Mouse (Mus musculus): Measurements from ENCODE around the gene Zfp949.

The Zfp949 gene

DNA sequence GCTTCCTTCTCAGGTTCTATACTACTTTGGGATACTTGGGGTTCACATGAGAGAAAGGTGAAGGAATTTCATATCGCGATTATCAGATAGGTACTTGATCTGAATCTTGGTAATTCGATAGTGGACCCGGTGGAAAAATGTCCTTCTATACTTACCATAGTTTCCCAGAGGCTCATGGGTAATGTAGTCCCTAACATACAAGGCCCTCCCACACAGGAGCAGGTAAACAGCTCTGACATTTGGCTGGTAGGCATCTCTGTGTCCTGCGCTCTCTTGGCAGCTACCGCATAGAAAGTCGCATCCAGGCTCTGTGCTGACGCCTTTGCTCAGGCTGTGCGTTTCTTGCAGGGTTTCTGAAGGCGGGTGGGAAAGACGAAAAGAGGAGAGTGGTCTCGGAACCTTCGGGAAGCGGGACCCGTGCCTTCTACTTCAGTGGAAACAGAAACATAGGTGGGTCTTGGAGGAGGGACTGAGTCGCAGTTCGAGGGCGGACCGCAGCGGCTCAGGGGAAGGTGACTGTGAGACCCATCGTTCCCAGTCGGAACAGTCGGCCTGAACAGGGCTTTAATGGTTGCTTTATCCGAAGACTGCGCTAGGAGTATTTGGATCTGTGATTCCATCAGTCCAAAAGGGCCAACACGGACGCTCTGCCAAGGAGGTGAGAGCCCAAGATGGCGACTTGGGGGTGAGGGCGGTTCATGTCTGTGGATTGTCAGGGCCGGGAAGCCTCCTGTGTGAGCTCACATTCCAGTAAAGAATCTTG, at the start of gene Zfp949:
Zfp949 (plus strand) TSS at position 170 of the 763 bp plus-strand sequence.
- DNase-seq (ENCODE audit: low spot score): peak; percentile 84

DNA sequence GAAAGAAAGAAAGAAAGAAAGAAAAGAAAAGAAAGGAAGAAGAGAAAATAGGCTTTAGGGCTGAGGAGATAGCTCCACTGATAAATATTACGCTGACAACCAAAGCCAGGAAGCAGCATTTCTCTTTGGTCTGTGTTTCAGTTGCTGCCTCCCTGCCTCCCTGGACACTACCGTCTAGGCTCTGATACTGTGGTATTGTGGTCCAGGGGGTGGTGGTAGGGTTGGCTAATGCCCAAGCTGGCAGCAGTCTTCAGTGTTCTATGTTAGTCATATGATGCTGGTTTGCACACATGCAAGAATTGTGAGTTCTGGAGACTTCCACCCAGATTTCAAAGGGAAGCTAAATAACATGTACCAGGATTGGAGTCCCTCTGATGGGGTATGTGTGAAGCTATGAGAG, 47.7 kb upstream of the Zfp949 start:
- no peak for DNase-seq (ENCODE audit: low spot score)

DNA sequence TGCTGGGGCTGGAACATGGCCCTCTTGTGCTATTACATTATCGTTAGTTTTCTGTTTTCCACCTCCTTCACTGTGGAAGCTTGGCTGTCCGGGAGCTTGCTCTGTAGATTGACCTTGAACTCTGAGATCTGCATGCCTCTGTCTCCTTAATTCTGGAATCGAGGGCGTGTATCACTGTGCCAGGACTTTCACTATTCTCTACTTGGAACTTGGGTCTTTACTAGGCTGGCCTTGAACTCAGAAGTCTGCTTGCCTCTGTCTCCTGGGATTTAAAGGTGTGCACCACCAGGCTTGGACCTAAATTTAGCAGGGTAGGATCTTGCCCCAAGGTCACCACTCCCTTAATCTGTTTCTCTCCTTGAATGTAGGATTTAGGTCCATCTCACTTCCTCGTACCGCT, 46.0 kb upstream of the Zfp949 start:
- DNase-seq (ENCODE audit: low spot score): no peak

DNA sequence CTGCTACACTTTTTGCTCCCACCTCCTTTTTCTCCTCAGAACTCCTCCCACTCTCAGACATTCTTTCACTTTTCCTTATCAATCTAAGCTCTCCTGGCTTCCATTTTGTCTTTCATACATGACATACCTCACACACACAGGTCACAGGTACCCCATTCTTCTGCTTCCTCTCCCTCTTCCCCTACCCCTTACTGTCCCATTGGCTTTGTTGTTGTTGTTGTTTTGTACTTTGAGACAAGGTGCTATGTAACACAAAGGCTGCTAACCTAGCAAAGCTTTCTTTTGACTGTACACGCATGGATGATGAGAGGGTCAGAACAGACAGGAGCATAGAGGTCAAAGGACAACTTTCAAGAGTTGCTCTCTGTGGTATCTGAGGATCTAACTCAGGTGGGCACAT, 32.3 kb upstream of the Zfp949 start:
- DNase-seq (ENCODE audit: low spot score): no peak

DNA sequence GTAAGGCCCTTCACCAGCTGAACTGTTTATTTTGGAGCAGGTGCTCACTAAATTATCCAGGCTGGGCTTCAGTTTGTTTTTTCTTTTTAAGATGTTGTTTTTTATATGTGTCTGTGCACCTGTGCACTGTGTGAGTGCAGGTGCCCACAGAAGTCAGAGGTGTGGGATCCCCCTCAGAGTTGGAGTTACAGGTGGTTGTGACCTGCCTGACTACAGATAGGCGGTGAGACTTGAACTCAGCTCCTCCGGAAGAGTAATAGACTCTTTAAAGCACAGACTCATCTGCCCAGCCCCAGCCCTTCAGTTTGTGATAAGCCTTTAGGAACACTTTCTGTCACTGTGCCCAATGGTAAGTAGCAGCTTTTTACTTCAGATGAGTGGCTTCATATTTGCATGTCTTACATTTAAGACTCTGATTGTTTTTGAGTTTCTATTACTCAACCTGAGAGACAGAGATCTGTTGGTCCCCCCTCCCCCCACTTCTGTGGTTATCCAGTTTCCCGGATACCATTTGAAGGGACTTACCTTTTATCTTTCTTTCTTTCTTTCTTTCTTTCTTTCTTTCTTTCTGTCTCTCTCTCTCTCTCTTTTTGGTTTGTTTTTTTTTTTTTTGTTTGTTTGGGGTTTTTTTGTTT, 31.3 kb upstream of the Zfp949 start:
- no peak for DNase-seq (ENCODE audit: low spot score)

DNA sequence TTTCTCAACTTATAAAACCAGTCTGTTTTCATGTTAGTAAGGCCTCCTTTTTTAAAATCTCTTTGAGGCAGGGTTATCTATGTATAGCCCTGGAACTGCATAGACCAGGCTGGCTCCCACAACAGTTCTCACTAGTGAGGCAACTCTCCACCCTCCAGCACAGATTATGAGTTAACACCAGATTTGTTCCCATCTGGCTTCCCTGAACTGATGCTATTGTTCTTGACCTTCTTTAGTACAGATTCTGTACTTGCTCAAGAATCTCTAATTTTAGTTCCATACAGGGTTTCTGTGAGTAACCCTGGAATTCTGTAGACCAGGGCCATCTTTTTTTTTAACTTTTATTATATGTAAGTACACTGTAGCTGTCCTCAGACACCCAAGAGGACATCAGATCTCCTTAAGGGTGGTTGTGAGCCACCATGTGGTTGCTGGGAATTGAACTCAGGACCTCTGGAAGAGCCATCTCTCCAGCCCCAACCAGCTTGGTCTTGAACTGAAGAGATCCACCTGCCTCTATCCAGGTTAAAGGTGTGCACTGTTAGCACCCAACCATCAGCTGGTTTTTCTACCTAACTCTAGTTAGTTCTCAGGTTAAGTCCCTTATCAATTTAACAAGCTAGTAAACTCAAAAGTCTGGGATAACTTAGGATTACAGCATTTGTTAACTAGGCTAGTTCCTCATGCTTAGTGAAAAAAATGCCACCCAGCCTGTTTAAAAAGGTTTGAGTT, 28.3 kb upstream of the Zfp949 start:
- DNase-seq (ENCODE audit: low spot score): no peak

DNA sequence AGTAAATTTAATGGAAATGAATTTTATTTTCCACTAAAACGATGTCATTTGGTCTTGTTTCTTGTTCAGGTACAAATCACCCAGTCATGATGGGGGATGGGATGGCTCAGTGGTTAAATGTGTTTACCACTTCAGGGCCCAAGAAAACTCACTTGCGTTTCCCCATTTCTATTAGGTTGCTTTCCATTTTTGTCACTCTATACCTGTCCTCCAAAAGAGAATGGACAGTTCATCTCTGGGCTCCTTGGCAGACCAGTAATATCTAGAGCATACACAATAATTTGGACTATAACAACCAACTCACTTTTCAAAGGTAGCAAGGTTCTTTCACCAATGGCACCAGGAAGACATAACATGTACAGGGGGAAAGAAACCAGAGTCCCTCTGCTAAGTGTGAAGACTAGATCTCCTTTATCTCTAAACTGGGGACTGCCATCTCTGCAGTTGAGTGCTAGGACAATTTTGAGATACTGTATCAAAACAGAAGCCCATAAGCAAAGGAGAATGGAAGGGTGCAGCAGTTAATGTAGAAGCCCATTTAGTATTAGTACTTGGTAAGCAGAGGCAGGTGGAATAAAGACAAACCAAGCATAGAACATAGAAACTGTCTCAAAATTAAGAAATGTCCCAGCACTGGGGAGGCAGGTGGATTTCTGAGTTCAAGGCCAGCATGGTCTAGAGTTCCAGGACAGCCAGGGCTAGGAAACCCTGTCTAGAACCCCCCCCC, 27.5 kb upstream of the Zfp949 start:
- no peak for DNase-seq (ENCODE audit: low spot score)

DNA sequence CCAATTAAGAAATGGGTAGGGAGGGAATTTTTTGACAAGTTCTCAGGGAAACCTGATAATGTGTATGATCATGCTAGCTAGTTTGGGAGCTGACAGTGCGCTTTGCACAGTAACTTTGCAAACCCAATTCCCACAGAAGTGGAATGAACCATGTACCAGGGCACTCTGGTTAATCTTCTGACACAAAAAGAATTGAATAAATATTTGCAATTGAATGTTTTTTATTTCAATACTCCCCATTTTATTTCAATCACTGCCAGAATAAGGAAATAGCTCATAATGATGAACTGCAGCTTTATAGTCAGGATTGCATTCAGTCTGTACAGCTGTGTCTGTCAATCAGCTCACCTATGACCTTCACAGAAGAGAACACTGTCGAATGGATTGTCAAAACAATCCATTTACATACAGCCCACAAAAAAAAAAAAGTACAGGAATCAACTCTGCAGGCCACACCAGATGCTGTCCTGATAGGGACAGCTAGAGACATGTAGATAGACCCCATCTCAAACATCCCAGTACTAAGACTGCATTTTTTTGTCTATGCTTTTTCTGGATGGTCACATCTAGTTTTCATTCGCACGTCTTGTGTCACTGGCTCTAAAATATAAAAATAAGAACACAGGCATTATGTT, 26.9 kb upstream of the Zfp949 start:
- no peak for DNase-seq (ENCODE audit: low spot score)

DNA sequence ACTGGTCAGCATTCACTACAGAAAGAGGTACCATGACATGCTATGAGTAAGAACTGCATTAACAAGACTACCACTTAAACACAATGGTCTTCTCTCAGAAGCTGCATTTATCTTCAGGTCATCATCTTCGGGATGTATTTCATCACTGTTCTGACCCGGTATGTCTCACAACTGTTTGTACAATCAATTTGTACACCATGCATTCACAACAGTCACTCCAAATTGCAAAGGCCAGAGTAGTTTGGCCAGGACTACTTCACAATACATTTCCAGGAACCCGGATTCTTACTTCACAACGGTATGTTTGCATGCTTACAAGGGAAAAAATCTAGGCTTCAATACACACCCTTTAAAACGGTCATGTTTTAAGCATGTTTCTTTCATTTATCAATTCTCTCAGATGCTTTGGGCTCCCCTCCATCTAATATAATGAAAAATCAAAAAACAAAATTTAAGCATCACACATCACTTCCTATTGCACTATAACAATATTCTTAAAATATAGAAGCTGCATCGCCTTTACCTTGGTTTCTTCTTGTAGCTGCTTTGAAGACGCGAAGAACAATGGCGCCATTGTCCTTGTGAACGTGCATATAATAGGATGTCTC, 25.8 kb upstream of the Zfp949 start:
- no peak for DNase-seq (ENCODE audit: low spot score)

DNA sequence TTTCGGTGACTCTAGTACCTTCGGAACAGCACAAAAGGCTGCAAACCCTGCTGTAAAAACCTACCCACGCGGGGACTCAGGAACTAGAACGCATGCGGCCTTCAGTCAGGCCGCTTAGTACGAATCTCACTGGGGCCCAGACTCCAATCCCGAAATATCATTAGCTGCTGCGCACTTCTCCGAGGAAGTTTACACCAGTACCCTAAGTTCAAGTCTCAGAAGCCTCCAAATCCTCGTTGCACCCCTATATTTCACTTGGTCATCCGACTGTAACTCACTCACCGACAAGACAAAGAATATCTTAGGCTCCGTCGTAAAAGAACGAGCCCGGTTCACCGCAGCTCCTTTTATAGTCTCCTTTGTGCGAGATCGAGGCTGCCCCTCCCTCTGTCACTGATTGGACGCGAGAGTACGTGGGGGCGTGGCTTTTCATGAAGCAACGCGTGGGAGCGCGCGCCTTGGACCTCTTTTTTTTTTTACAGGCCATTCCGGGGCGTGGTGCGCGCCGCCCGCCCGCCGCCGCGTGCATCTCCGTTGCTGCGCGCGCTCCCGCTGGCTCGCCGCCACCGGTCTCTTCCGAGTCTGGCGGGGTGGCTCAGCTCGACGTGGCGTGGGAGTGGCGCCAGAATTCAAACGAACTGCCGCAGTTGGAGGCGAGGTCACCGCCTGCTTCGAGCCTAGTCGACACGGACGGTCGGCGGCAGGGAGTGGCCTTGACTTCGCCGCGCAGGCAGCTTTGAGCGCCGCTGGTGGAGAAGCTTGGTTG, 25.1 kb upstream of the Zfp949 start:
- peak; percentile 98 for DNase-seq (ENCODE audit: low spot score)

DNA sequence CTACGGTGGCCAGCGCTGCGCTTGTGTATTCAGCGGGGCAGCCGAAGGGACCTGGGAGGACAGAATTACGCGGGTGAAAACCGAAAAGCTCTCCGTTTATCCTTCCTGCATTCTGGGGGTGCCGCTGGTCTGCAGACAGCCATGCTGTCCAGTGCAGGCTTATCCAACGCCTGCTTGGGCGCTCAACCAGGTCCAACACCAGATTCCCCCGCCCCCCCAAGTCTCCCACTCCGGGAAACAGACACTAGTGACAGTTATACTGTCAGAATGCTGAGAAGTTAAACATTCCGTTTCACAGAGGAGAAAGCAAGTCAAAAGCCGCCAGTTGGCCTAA, 24.5 kb upstream of the Zfp949 start:
- no peak for DNase-seq (ENCODE audit: low spot score)

DNA sequence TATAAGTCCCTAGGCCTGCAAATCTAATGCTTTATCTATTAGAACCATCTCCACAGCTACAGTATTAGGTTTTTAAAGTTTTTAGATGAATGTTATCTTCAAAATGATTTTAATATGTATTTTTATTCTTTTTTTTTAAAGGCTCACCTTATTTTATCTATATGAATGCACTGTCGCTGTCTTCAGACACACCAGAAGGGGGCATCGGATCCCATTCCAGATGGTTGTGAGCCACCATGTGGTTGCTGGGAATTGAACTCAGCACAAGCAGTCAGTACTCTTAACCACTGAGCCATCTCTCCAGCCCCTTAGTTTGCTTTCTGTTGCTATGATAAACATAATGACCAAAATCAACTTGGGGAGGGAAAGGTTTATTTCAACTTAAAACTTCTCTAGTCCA, 23.5 kb upstream of the Zfp949 start:
- no peak for DNase-seq (ENCODE audit: low spot score)

DNA sequence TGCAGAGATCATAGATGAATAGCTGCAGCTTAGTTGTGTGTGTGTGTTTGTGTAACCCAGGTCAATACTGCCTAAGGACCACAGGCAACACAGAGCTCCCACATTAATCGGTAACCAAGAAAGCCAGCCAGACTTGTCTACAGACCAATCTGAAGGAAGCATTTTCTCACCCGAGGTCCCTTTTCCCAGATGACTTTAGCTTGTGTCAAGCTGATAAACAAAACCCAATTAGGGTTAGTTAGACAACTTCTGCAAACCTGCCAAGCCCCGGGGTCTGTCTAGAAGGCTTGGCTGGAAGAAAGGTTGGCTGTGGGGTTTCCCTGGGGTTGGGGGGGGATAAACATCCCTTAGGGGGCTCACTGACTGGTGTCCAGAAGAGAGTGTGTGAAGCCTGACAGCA, 23.0 kb upstream of the Zfp949 start:
- no peak for DNase-seq (ENCODE audit: low spot score)

DNA sequence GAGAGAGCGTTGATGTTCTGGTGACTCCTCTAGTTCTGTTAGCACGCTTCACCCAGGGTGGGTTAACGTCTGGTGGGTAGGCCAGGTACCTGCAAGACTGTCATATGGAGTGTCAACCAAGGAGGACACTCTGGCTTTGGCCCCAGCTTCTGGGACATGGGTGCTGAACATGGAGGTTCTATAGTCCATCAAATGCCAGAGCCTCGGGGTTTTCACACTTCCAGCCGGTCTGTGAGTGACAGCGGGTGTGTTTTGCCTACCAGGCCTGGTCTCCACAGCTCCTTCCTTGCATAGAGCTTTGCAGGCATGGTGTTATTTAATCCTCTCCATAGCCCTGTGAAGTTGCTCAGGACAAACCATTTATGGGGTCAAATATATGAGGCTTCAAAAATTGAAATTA, 22.5 kb upstream of the Zfp949 start:
- no peak for DNase-seq (ENCODE audit: low spot score)

DNA sequence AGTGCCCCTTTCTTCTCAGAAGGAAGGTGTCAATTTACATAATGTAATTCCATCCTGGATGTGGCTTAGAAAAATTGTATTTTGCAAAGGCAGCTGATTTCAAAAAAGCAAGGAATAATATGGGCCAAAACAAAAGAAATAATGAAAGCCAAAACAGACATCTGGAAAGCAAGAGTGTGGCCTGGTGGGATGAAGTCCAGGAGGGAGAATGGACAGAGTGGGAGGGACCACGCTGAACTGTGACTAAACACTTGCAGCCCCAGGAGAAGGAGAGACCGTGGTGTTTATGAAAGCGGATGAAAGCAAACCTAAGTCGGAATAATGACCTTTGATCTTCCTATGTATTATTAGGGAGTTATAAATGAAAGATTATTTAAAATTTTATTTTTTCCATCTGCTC, 19.9 kb upstream of the Zfp949 start:
- no peak for DNase-seq (ENCODE audit: low spot score)

DNA sequence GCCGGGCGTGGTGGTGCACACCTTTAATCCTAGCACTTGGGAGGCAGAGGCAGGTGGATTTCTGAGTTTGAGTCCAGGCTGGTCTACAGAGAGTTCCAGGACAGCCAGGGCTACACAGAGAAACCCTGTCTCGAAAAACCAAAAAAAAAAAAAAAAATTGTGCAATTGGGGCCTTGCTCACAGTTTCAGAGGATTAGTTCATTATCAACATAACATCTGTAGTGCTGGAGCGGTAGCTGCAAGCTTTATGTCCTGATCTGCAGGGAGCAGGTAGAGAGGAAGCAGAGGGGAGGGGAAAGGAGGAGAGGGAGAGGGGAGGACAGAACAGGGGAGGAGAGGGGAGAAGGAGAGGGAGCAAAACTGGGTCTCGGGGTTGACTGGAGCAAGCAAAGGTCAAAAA, 19.1 kb upstream of the Zfp949 start:
- DNase-seq (ENCODE audit: low spot score): no peak

DNA sequence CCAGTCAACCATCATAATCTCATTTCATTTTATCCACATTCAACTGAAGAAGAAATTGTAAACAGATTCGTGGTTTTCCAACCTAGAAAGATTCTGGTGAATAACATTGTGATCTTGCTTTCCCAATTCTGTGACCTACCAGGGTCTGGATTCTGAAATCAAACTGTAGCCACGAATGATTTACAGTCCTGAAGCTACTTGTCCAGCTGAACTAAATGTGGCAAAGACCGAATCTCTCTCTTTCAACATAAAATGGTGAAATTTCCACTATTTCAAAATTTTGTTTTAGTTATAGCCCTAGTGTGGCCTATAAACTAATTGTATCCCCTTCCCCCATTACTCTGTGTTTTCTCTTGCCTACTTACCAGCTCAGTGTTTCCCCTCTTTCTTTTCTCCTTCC, 18.2 kb upstream of the Zfp949 start:
- DNase-seq (ENCODE audit: low spot score): no peak

DNA sequence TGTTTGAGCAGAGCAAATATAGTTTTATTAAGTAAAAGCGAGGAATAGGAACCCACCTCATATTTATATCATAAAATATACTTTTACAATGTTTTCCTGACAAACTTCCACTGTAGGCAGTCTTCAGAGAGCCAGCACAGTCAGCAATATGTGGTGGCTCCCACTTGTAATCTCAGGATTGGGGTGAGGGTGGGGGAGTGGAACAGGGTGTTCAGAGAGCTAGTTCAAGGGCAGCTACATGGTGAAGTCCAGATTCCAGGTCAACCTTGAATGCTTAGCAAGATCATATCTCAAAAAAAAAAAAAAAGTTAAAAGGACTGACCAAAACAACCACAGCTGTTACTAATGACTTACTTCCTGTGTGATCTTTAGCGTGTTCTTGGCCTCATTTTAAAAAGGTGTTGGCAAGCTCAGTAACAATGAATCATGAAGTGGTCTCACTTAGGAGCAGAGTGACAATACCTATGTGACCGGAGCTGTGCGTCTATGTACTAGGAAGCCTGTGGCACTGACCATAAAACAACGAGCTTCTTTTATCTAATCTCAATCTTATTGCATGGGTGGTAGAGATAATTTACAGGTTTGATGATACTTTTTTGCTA, 17.7 kb upstream of the Zfp949 start:
- no peak for DNase-seq (ENCODE audit: low spot score)

DNA sequence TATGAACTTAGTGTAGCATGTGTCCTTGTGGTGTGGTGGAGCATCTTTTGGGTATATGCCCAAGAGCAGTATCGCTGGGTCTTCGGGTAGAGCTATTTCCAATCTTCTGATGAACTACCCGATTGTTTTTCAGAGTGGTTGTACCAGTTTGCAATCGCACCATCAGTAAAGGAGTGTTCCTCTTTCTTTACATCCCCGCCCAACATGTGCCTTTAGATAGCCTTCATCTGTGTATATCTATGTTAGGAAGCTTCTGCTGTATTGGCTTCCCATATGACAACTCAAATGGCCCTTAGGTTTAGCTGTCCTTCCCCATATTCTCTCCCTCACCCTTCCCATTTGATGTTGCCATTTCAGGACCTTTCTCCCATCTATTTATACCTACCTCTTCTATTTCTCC, 13.7 kb upstream of the Zfp949 start:
- DNase-seq (ENCODE audit: low spot score): no peak

DNA sequence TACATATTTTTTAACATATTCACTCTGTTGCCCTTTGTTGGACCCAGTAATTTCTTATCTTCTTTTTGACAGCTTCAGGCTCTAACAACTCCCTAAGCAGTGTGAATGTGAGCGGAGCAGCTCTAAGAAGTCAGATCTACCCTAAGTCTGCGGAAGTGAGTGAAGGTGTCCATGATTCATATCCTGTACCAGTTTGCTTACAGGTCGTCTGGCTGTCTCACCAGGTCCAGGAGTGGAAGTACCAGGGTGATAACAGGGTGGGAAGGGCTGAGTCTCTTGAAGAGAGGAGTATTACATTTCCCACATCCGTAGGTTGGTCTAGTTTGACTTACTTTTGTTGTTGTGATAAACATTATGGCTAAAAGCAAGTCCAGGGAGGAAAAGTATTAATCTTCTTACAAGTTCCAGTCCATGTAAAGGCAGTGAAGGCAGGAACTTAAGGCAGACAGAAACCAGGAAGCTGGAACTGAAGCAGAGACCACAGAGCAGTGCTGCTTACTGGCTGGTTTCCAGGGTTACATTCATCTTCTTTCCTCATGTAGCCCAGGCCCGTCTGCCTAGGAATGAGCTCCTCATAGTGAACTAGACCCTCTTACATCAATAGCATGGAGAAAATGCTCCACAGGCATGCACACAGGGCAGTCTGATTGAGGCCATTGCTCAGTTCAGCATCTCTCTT, 8.1 kb upstream of the Zfp949 start:
- no peak for DNase-seq (ENCODE audit: low spot score)

Data from c-Kit-positive CD71-positive TER-119-positive erythroid progenitor cells, embryonic 14.5 days (primary cell).